Mouse (Mus musculus) kidney, adult 2 months (tissue): ENCODE measurements around the gene Ppp1cc. TPM values are rescaled to one million over a fixed set of nuclear protein-coding genes. Genes with fewer than 3 reads are reported as not detected.
"Not testable (repeated sequence)": the region's sequence is repeated elsewhere in the genome, so short reads cannot be mapped to it uniquely, and the experiment has no call there.

Source experiments
- DNase-seq: peaks from one replicate; pipeline ENCODE4 v3.0.0; 2021
- H3K27ac ChIP-seq: fragments of 200-500 bp; 2 replicates; pipeline ENCODE4 v1.5.1; 2012; ENCODE audit warnings: low read depth, low read length, control low read depth, inconsistent platforms; ENCODE audit not compliant: insufficient read depth
- H3K27me3 ChIP-seq: fragments of 200-500 bp; replicated peaks from 2 replicates; pipeline ENCODE4 v1.6.1; 2012; ENCODE audit warnings: mild to moderate bottlenecking, moderate library complexity, low read length, inconsistent platforms; ENCODE audit not compliant: control insufficient read depth, insufficient read depth
- H3K36me3 ChIP-seq: fragments of 200-500 bp; 2 replicates; pipeline ENCODE4 v1.6.1; 2012; ENCODE audit warnings: mild to moderate bottlenecking, moderate library complexity, low read length, inconsistent platforms; ENCODE audit not compliant: control insufficient read depth, insufficient read depth
- H3K4me1 ChIP-seq: fragments of 200-500 bp; 2 replicates; pipeline ENCODE4 v1.6.1; 2011; ENCODE audit warnings: low read length; ENCODE audit not compliant: control insufficient read depth, insufficient read depth
- H3K4me3 ChIP-seq: fragments of 200-500 bp; 2 replicates; pipeline ENCODE4 v1.5.1; 2011; ENCODE audit warnings: mild to moderate bottlenecking, low read depth, low read length, control low read depth; ENCODE audit not compliant: insufficient read depth
- CTCF ChIP-seq: fragments of 200-500 bp; conservative IDR thresholded peaks from 2 replicates; pipeline ENCODE4 v1.5.1; 2011; ENCODE audit warnings: low read depth, mild to moderate bottlenecking, control low read depth, low read length, moderate library complexity, mixed read lengths; ENCODE audit not compliant: insufficient read depth, insufficient read length
- POLR2A ChIP-seq: fragments of 200-500 bp; IDR thresholded peaks from one replicate; pipeline ENCODE4 v1.6.1; 2011; ENCODE audit warnings: low read depth, low read length, control low read depth
- WGBS: fragments of 180-500 bp; shearing (Covaris S2); methylation state at CpG from one replicate; pipeline ENCODE4 v1.1.7; 2018; 5-methylcytosine and 5-hydroxymethylcytosine counted together
- polyA plus RNA-seq: library from polyadenylated mRNA; depleted of rRNA; stranded (reverse); fragments of >200 nt; gene quantifications from 2 replicates; pipeline ENCODE4 v1.2.3, GENCODE M21; 2012

The Ppp1cc gene
- polyA plus RNA-seq, 1 experiment: 91.5 TPM

GRCm38 (mm10) chr5:122132167-122133049 lies 25.7 kb upstream of the Ppp1cc start:
- Histone ChIP-seq H3K4me1 (no peaks in the 10 kb centered on the region; the same call in 1 of the 2 replicates), H3K36me3 (no peaks in the 10 kb centered on the region), H3K4me3 (peak overlapping the region; percentile 29), H3K27ac (no peak overlapping the region), H3K27me3 (no peaks in the 10 kb centered on the region)
- TF ChIP-seq POLR2A (no peak), CTCF (no peak)
- DNase-seq: no peak
- 29% methylated on average over 26 of the region's 26 CpGs for WGBS

- Histone ChIP-seq H3K27ac (no peak overlapping the region), H3K36me3 (no peaks in the 10 kb centered on the region), H3K27me3 (no peaks in the 10 kb centered on the region), H3K4me1 (no peaks in the 10 kb centered on the region; the same call in 1 of the 2 replicates), H3K4me3 (no peak overlapping the region)
- no peak for DNase-seq
- TF ChIP-seq CTCF (no peak), POLR2A (no peak)
- 93% methylated on average over 9 of the region's 9 CpGs for WGBS
Measured at GRCm38 (mm10) chr5:122133050-122133389, 25.1 kb upstream of the Ppp1cc start.

GRCm38 (mm10) chr5:122134395-122135289 lies 23.4 kb upstream of the Ppp1cc start:
- WGBS: 90% methylated on average over 14 of the region's 14 CpGs
- Histone ChIP-seq H3K4me1 (no peaks in the 10 kb centered on the region; the same call in 1 of the 2 replicates), H3K36me3 (no peaks in the 10 kb centered on the region), H3K27me3 (no peaks in the 10 kb centered on the region), H3K4me3 (no peak overlapping the region), H3K27ac (no peak overlapping the region)
- DNase-seq: no peak
- TF ChIP-seq CTCF (no peak), POLR2A (no peak)

- TF ChIP-seq CTCF (no peak), POLR2A (no peak)
- Histone ChIP-seq H3K36me3 (no peaks in the 10 kb centered on the region), H3K27ac (no peak overlapping the region), H3K27me3 (no peaks in the 10 kb centered on the region), H3K4me3 (no peak overlapping the region), H3K4me1 (no peaks in the 10 kb centered on the region; the same call in 1 of the 2 replicates)
- DNase-seq: no peak
- WGBS: 89% methylated on average over 3 of the region's 3 CpGs
Measured at GRCm38 (mm10) chr5:122135290-122135882, 22.7 kb upstream of the Ppp1cc start.

GRCm38 (mm10) chr5:122136508-122137408 lies 21.3 kb upstream of the Ppp1cc start:
- no peak for DNase-seq
- 63% methylated on average over 14 of the region's 14 CpGs for WGBS
- H3K27ac ChIP-seq: no peak overlapping the region

GRCm38 (mm10) chr5:122138856-122139255 lies 19.2 kb upstream of the Ppp1cc start:
- TF ChIP-seq CTCF (no peak), POLR2A (no peak)
- no peak overlapping the region for H3K27ac ChIP-seq
- H3K4me3 ChIP-seq: no peak overlapping the region
- H3K36me3 ChIP-seq: no peaks in the 10 kb centered on the region
- DNase-seq: no peak
- 78% methylated on average over 15 of the region's 15 CpGs for WGBS
- H3K4me1 ChIP-seq: no peaks in the 10 kb centered on the region; the same call in 1 of the 2 replicates
- no peaks in the 10 kb centered on the region for H3K27me3 ChIP-seq

More at GRCm38 (mm10) chr5:122136508-122137408, 21.3 kb upstream of the Ppp1cc start:
- H3K27me3 ChIP-seq: no peaks in the 10 kb centered on the region
- H3K4me3 ChIP-seq: no peak overlapping the region
- H3K4me1 ChIP-seq: no peaks in the 10 kb centered on the region; the same call in 1 of the 2 replicates
- no peaks in the 10 kb centered on the region for H3K36me3 ChIP-seq
- TF ChIP-seq POLR2A (no peak), CTCF (no peak)

- H3K27me3 ChIP-seq, H3K4me3 ChIP-seq, H3K36me3 ChIP-seq, H3K4me1 ChIP-seq, H3K27ac ChIP-seq, DNase-seq: not testable (repeated sequence)
- WGBS: 83% methylated on average over 2 of the region's 2 CpGs
Measured at GRCm38 (mm10) chr5:122139771-122140170, 18.3 kb upstream of the Ppp1cc start.
